Mouse (Mus musculus) thymus, postnatal 4 days (tissue): ENCODE data around the gene Stk11.

Experiments used
- DNase-seq: peaks from one replicate; pipeline ENCODE4 v3.0.0; 2021

The Stk11 gene

GRCm38 (mm10) chr10:80097275-80097674 lies 18.3 kb upstream of the Stk11 start:
- no peak for DNase-seq

DNA sequence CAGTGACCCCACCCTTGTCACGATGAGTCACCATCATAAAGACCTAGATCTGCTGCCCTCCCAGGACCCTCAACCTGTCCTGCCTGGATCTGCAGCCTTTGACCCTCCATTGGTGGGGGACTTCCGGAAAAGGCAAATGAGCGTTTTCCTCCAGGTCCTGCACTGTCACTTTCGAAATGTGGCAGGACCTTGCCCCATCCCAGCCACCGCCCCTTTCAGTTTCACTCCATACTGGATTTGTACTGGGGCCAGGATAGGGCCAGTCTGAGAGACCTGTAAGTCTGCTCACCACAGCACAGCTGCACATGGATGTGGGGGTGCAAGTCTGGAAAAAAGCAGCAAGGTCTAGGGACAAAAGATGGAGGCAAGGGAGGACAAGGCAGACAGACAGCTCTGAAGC lies 17.0 kb upstream of the Stk11 start:
- DNase-seq, result no peak

DNA sequence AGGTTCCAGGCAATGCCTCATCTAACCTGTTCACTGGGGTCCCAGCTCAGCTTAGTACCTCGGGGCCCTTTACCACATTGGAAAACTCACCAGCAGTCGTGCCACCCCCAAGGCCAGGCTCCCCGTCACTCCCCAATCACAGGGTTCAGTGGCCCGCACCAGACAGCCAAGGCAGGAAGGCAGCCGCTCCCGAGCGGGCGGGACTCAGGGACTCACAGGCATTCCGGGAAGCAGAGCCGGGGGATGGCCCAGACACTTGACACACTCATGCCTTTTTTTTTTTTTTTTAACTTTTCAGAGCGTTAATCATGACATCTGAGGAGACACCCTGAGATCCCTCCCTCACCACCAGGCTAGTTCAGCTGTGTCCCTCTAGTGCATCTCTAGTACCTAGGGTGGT lies 14.6 kb upstream of the Stk11 start:
- no peak for DNase-seq

DNA sequence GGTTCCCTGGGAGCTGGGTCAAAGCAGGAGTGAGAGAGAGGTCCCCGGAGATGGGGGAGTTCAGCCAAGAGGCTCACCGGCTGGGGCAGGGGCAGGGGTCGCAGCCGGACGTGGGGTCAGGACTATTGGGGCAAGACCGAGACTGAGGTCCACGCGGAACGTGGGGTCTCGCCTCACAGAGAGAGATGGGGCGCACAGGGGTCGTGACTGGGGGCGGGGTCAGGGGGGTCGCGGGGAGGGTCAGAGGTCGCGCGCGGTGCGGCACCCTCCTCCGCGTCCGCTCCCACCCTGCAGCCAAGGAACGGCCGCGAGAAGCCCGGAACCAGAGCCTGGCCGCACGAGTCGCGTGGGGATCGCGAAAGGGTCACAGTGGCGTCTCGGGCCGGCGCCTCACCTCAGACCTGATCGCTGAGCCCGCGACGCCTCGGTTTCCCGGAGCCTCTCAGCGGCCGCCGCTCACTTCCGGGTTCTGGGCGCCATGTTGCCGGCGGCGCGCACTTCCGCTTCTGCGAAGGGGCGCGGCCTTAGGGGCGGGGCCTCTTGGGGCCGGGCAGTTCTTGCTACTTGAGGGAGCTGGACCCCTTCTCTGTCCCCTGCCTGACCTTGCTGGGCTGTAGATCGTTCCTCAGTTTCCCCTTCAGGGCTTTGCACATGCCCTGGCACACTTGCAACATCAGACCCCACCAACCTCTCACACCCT lies 13.2 kb upstream of the Stk11 start:
- DNase-seq, result peak; percentile 96

DNA sequence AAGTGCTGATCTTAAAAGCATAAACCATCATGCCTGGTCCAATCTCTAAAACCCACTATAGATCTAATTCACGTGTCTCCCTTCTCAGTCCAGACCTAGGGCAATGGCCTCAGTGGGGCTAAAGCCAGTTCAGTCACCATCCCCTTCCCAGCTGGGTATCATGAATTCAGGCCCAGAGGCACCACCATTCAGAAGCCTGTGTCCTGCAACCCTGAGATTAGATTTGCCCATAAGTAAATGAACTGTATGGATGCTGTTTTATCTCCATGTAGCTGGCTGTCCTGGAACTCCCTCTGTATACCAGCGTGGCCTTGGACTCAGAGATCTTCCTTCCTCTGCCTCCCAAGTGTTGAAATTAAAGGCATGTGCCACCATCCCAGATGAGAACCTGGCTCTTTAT lies 12.6 kb upstream of the Stk11 start:
- no peak for DNase-seq

DNA sequence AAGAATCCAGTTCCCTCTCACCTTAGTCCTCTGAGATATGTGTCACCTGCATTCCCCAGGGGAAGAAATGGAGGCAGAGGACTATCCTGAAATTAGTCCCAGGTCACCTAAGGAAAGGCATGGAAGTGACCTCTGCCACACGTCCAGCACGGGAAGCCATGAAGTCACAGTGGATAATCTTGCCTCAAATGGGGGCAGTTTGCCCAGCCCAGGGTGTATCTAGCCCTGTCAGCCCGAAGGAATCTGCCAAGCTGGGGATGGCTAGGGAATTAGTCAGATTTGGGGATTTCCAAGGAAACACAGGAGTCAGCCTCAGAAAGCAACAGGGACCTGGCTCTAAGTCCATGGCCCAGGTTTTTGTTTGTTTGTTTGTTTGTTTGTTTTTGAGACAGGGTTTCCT lies 11.4 kb upstream of the Stk11 start:
- no peak for DNase-seq

- peak; percentile 30 for DNase-seq
Measured at GRCm38 (mm10) chr10:80105460-80105859, 10.1 kb upstream of the Stk11 start, which contains the start of gene Sbno2. Gene Sbno2 (minus strand): TSS chr10:80105571.

GRCm38 (mm10) chr10:80105926-80106325 lies 9.7 kb upstream of the Stk11 start:
- no peak for DNase-seq

GRCm38 (mm10) chr10:80107678-80108077 lies 7.9 kb upstream of the Stk11 start:
- DNase-seq, result no peak

GRCm38 (mm10) chr10:80114341-80115284 lies 990 bp upstream of the Stk11 start:
- peak; percentile 96 for DNase-seq

DNA sequence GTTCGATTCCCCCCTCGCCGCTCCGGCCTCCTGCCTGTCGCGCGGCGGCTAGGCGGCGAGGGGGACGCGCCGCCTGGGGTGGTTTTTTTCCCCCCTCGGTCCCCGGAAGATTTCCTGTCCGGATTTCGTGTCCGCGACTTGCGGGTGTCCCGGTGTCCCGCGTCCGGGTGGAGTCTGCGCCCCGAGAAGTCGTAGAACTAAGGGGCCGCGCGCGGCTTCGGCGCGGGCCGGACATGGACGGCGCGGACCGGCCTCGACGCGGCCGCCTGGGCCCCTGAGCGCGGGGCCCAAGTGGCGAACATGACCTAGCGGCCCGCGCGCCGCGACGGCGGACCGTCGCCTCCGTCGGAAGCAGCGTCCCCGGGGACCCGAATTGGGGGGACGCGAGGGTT lies 337 bp downstream of the Stk11 start:
- no peak for DNase-seq

DNA sequence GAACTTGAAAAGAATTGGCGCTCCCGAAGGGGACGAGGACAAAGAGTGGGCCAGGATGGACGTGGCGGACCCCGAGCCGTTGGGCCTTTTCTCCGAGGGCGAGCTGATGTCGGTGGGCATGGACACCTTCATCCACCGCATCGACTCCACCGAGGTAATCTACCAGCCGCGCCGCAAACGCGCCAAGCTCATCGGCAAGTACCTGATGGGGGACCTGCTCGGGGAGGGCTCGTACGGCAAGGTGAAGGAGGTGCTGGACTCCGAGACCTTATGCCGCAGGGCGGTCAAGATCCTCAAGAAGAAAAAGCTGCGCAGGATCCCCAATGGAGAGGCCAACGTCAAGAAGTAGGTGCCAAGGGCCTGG lies 942 bp downstream of the Stk11 start:
- peak; percentile 60 for DNase-seq

DNA sequence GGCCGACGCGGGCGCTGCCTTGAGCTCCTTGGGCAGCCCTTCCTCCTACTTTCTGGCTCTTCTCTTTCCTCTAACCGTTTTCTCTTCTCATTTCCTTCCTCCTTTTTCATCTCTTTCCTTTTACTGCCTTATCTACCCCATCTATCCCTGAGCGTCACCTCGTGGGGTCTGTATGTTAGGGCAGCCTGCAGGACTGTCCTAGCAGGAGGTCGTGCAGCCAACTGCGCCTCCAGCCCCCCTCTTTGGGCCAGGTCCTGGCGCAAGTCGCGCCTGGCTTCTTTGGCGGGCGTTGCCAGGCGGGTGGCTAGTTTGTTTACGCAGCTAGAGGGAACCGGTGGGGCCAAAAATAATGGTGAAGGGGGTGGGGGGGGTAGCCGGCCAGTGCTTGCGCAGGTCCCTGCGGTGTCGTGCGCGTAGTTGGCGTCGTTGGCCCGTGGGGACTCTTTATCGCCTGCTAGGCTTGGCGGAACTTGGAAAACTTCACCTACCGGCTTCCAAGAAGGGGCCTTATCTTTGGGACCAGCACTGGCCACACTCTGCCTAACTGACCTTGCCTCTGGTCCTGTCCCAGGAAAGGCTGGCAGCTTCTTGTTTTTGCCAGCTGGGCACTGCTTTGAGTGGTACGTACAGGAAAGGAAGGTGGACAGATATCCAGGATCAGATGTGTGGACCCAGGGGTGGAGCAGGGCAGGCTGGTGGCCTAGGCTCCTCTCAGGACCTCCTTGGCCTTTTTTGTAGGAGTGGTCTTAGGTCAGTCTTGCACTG lies 1.5 kb downstream of the Stk11 start:
- peak; percentile 37 for DNase-seq

GRCm38 (mm10) chr10:80117736-80118135 lies 2.1 kb downstream of the Stk11 start:
- peak; percentile 47 for DNase-seq

DNA sequence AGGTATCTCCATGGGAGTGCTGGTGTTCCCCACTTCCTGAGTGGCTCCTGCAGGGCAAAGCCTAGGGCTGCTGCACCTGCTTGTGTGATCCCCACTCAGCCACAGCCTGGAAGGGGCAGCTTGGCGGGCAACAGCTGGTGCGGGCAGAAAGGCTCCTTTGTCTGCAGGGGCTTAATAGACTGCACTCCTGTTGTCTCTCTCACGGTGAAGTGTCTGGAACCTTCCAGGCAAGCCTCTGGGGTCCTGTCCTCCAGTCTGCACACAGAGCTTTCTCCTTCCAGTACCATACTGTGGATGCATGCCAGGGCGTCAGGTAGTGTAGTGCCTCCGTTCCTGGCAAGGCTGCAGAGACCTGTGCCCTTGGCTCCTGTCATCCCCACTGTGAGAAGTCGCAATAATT lies 2.9 kb downstream of the Stk11 start:
- no peak for DNase-seq

DNA sequence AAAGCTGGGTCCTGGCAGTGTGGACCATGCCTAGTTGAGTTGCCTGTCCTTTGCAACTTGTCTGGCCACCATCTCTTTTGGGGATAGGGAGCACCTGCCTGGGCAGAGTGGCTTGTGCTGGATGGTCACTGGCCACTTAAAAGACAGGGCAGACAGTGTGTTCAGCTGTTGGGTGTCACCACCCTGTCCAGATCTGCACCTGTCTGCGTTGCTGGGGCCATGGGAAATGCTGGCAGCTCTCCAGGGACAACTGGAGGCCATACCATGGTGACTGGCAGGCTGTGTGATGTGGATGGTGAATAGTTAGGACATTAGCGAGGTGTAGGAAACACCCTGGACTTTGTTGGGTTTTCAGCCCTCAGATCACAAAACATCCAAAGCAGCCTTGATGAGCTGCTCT lies 4.5 kb downstream of the Stk11 start:
- DNase-seq, result no peak

DNA sequence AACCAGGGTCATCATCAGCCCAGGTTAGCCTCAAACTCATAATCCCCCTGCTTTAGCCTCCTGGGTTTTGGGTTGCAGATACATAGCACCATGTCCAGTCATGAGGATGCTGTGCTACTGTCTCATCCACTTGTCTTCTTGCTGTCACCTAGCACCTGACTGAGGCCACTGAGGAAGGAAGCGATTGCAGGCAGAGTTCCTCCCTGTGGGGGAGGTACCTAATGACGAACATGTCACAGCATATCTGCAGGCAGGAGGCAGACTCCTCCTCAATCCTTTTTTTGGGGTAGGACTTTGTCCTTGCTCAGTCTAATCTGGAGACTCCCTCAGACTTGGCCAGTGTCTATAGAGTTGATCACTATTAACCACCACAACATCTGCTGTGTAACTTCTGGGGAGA lies 6.0 kb downstream of the Stk11 start:
- DNase-seq, result no peak

DNA sequence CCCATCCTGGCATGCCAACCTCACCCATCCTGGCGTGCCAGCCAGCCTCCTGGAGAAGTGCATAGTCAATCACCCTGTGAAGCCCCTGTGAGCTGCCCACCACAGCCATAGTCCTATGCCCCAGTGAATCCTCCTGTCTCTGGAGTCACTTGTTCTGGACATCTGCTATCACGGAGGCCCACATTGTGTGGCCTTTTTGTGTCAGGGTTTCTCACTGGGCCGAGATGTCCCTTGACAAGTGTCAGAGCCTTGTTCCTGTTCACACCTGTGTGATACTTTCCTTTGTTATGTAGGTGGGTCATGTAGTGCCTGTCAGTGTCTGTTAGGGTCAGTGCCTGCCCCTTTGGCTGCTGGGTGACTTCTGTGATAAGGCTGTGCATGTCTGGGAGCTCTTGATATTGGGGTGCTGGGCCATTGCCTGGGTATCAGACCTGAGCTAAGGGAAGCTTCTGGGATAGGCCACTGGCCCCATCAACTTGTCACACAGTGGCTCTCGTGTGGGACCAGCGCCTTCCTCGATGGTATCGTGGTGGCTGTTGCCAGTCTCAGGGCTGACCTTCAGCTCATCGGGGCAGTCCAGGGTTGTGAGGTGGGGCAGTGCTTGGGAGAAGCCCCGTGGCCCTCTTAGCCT lies 8.4 kb downstream of the Stk11 start:
- no peak for DNase-seq

DNA sequence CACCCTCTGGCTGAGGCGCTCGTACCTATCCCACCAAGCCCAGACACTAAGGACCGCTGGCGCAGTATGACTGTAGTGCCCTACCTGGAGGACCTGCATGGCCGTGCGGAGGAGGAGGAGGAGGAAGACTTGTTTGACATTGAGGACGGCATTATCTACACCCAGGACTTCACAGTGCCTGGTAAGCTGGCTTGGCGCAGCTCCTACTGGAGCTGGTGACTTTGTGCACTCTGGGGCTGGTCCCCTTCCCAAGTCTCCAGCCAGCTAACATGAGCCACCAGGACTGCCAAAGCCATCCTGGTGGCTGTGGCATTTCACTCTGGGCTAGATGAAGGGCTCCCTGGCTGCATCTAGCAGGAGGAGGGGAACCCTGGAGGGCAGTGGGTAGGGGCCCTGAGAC lies 12.3 kb downstream of the Stk11 start:
- no peak for DNase-seq

DNA sequence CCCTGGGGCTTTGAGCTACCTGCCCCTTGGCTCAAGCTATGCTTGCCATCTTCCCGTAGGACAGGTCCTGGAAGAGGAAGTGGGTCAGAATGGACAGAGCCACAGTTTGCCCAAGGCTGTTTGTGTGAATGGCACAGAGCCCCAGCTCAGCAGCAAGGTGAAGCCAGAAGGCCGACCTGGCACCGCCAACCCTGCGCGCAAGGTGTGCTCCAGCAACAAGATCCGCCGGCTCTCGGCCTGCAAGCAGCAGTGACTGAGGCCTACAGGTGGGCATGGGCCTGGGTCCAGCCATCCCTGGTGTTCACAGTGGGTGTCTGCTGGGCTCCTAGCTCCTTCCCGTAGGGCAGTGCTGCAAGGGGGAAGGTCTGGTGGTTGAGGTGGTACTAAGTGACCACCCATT lies 14.2 kb downstream of the Stk11 start:
- no peak for DNase-seq

DNA sequence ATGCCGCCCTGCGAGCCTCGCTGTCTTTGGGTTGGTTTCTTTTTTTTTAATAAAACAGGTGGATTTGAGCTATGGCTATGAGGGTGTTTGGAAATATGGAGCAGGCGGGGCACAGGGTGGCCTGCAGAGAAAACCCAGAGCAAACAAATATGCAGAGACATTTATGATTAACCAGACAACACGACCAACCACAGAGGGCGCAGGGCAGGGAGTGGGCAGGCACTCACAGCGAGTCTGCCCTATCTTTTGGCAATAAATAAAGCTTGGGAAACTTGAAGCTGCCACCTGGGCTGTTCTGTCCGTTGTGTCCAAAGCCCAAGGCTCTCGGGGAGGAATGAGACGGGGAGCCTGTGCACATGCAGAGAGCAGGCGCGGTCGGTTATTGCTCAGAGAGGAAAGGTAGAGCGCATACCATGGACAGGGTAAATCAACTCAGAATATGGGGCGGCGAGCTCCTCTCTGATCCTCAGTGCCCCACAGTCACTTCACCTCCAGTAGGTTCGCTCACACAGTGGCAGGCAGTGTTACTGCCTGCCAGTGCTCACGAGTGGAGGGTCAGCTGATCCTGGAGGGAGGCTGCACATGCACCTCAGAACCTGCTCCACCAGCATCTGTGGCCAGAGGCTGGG lies 14.9 kb downstream of the Stk11 start:
- no peak for DNase-seq

GRCm38 (mm10) chr10:80131316-80131951 lies 15.8 kb downstream of the Stk11 start:
- DNase-seq, result no peak
